In the genomic region with DNA sequence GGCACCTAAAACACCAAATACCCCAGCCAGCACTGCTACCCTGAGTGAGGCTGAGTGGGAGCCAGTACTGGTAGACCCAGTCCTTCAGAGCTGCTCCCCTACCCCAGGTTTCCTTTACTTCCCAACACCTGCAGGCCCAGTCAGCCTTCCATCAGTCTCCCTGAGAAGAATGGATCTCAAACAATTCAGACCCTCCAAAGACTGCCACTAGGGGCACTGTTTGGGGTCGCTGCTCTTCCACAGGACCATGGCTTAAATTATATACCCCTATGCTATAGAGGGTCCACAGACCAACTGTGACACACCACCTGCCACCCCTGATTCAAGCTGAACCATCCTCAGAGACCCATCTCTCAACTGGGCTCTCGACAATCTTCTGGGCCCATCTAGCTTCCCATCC, we compare ENCODE assay signal across 1 mouse cellular context.
TF ChIP-seq lines count a peak whose summit lies in the region.

No protein-coding gene starts in this region.

TF ChIP-seq in MEL, 35 proteins besides CTCF, POLR2A, EP300 and RAD21 (continued from another document):
- no peak for TF ChIP-seq MAFK (IDR thresholded peaks at IDR 0.05; ENCODE audit: borderline replicate concordance, low read depth, low read length)
- TF ChIP-seq RCOR1 (IDR thresholded peaks at IDR 0.05; ENCODE audit: low read depth, low read length): no peak
- TF ChIP-seq ZNF384 (IDR thresholded peaks at IDR 0.05; ENCODE audit: low read depth, low read length): no peak
- TF ChIP-seq MEF2A (IDR thresholded peaks at IDR 0.05; ENCODE audit: extremely low read depth, insufficient replicate concordance, low read depth, low read length, poor library complexity, severe bottlenecking): no peak
- TF ChIP-seq GABPA (IDR thresholded peaks at IDR 0.05; ENCODE audit: low read depth, low read length): no peak
- TF ChIP-seq TCF12 (IDR thresholded peaks at IDR 0.05; ENCODE audit: low read depth, low read length): no peak
- no peak for TF ChIP-seq ZKSCAN1 (IDR thresholded peaks at IDR 0.05; ENCODE audit: low read depth, low read length)
- TF ChIP-seq SIN3A (IDR thresholded peaks at IDR 0.05; ENCODE audit: low read length): no peak
- TF ChIP-seq ZC3H11A (IDR thresholded peaks at IDR 0.05; ENCODE audit: low read depth, low read length): no peak
- no peak for TF ChIP-seq NELFE (IDR thresholded peaks at IDR 0.05; ENCODE audit: low read depth, low read length)
- no peak for TF ChIP-seq TAL1 (IDR thresholded peaks at IDR 0.05; ENCODE audit: low read length)
